11 mouse cellular contexts compared by ENCODE assay signal in the genomic region with DNA sequence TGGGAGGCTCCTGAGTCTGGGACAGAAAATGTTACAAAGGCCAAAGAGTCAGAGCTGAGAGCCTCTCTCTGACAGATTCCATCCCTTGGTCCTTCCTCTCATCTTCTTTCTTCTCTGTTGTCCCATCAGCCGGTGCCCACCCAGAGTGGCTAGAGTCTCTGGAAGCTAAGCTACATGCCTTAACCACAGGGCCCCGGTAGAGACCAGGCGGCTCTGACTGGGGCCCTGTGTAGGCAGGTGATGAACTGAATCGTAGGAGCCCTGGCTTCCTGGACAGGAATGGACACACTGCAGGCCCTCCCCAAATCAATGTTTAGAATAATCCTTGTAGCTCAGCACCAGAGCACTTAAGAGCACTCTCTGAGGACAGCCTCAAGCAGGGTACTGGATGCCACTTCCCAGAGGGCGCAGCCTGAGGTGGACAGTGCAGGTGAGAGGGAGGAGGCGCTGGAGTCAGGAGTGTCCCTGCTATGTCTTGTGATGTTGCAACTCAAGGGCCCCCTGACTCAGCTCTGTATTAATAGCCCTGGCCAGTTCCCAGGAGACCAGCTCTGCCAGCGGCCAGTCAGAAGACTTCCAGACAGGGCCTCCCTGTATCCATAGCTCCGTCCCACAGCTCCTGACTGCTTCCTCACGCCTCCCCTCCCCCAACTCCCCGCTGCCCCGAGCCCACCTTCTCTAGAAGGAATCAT. TPM values are rescaled to one million over a fixed set of nuclear protein-coding genes. Genes with fewer than 3 reads are reported as not detected.
DNase-seq lines count a peak whose midpoint lies in the region; ATAC-seq and TF ChIP-seq lines count a peak whose summit lies in the region.
"Had no signal": no experiment of that assay in that cellular context is flagged by ENCODE, and none has a peak within 500 bp of the region (broad histone marks: within the 10 kb centered on the region; RNA-seq: fewer than 3 reads in every experiment).

No protein-coding gene starts in this region.

- peak overlapping the region; percentile 62 for H3K27ac ChIP-seq in forebrain, embryonic 10.5 days
- no peak overlapping the region for H3K27ac ChIP-seq in forebrain, postnatal 0 days (ENCODE audit: low read depth, low read length)
- H3K27ac ChIP-seq in bone marrow, adult 2 months (ENCODE audit: control insufficient read depth, insufficient read depth, low read depth, low read length, poor library complexity) = peak overlapping the region; percentile 71
- no peak overlapping the region for H3K27ac ChIP-seq in neural tube, embryonic 15.5 days (replicated peaks)
- H3K27ac ChIP-seq: lung, embryonic 15.5 days had no signal

- H3K4me3 ChIP-seq in forebrain, embryonic 10.5 days = no peak overlapping the region
- no peak overlapping the region for H3K4me3 ChIP-seq in forebrain, postnatal 0 days (ENCODE audit: low read depth, low read length)
- H3K4me3 ChIP-seq in bone marrow, adult 2 months (replicated peaks; ENCODE audit: control insufficient read depth, low read depth, low read length) = no peak overlapping the region
- H3K4me3 ChIP-seq in neural tube, embryonic 15.5 days (replicated peaks) = no peak overlapping the region
- H3K4me3 ChIP-seq: lung, embryonic 15.5 days had no signal

- H3K4me2 ChIP-seq in forebrain, postnatal 0 days (ENCODE audit: low read depth) = no peak overlapping the region
- H3K4me2 ChIP-seq in neural tube, embryonic 15.5 days = no peak overlapping the region

- no peak for ATAC-seq in forebrain, postnatal 0 days
- ATAC-seq in neural tube, embryonic 15.5 days (ENCODE audit: low FRiP score) = no peak

- no peak for DNase-seq in forebrain, embryonic 10.5 days (ENCODE audit: extremely low spot score, low spot score)
- DNase-seq in forebrain, postnatal 0 days = no peak
- DNase-seq in heart, adult 8-10 months (ENCODE audit: low spot score) = peak; percentile 74
- peak; percentile 86 for DNase-seq in heart, postnatal 4 days
- no peak for DNase-seq in retina, embryonic 14.5 days (ENCODE audit: low spot score)
- no peak for DNase-seq in kidney, postnatal 14 days
- DNase-seq: kidney, adult 9 months had no signal

- H3K36me3 ChIP-seq in forebrain, embryonic 10.5 days (replicated peaks) = no peaks in the 10 kb centered on the region
- H3K36me3 ChIP-seq in forebrain, postnatal 0 days (ENCODE audit: insufficient read depth) = no peaks in the 10 kb centered on the region
- H3K36me3 ChIP-seq in neural tube, embryonic 15.5 days = no peaks in the 10 kb centered on the region
- H3K36me3 ChIP-seq: lung, embryonic 15.5 days had no signal

- no peak for TF ChIP-seq CTCF in forebrain, postnatal 0 days (IDR thresholded peaks at IDR 0.05; ENCODE audit: low read depth)
- no peak for TF ChIP-seq CTCF in bone marrow, adult 2 months (IDR thresholded peaks at IDR 0.05; ENCODE audit: control insufficient read depth, insufficient read depth, low read length)

- no peak for TF ChIP-seq POLR2A in bone marrow, adult 2 months (IDR thresholded peaks at IDR 0.05; ENCODE audit: borderline replicate concordance, control insufficient read depth, low read depth, low read length)

- 67% methylated on average over 11 of the region's 11 CpGs for WGBS in forebrain, embryonic 10.5 days
- 65% methylated on average over 11 of the region's 11 CpGs for WGBS in forebrain, postnatal 0 days
- WGBS in bone marrow, adult 2 months = 74% methylated on average over 11 of the region's 11 CpGs
- WGBS in neural tube, embryonic 15.5 days = 63% methylated on average over 11 of the region's 11 CpGs

- H3K9me3 ChIP-seq in forebrain, embryonic 10.5 days = no peaks in the 10 kb centered on the region
- no peaks in the 10 kb centered on the region for H3K9me3 ChIP-seq in forebrain, postnatal 0 days (ENCODE audit: low read length)
- no peaks in the 10 kb centered on the region for H3K9me3 ChIP-seq in neural tube, embryonic 15.5 days (replicated peaks)
- H3K9me3 ChIP-seq: lung, embryonic 15.5 days had no signal

- peaks cover 9% of the 10 kb centered on the region; the same call in 1 of the 2 replicates for H3K27me3 ChIP-seq in forebrain, embryonic 10.5 days (ENCODE audit: poor library complexity, severe bottlenecking)
- H3K27me3 ChIP-seq in forebrain, postnatal 0 days (ENCODE audit: insufficient read depth, low read length) = no peaks in the 10 kb centered on the region
- no peaks in the 10 kb centered on the region for H3K27me3 ChIP-seq in neural tube, embryonic 15.5 days (replicated peaks)
- H3K27me3 ChIP-seq: lung, embryonic 15.5 days had no signal

- H3K4me1 ChIP-seq in forebrain, embryonic 10.5 days = peaks cover 34% of the 10 kb centered on the region
- no peaks in the 10 kb centered on the region for H3K4me1 ChIP-seq in forebrain, postnatal 0 days (ENCODE audit: insufficient read depth)
- H3K4me1 ChIP-seq in bone marrow, adult 2 months (ENCODE audit: control insufficient read depth, insufficient read depth, low read length) = peaks cover 3% of the 10 kb centered on the region
- H3K4me1 ChIP-seq in neural tube, embryonic 15.5 days = peaks cover 4% of the 10 kb centered on the region; the same call in 1 of the 2 replicates

- H3K9ac ChIP-seq in forebrain, postnatal 0 days = no peak overlapping the region
- H3K9ac ChIP-seq in neural tube, embryonic 15.5 days (replicated peaks) = no peak overlapping the region
- H3K9ac ChIP-seq: lung, embryonic 15.5 days had no signal

RNA-seq across cellular contexts. Expression of a gene that starts 21.4 kb away (rescaled TPM):
- polyA plus RNA-seq in forebrain, embryonic 10.5 days (2016; fragmentation: Nextera tagmentation; extraction: Ambion mirVana) = 48.2 and 50.1 TPM in 2 replicates
- total RNA-seq in forebrain, postnatal 0 days (2014; rRNA removed) = 92.1 and 131 TPM in 2 replicates
- polyA plus RNA-seq in forebrain, postnatal 0 days (2015; fragmentation: Nextera tagmentation; extraction: Ambion mirVana) = 40.7 and 60.4 TPM in 2 replicates
- polyA plus RNA-seq in bone marrow, adult 2 months (2011; ENCODE audit: insufficient read depth, insufficient read length, low replicate concordance, missing spikeins) = 32.3 and 44.5 TPM in 2 replicates
- 10 to 100 TPM; 83.5 to 94.1 (median 89.2) TPM for total RNA-seq in heart, adult 8-10 months (2022)
- total RNA-seq in heart, postnatal 4 days (2021) = 100 to 1,000 TPM; 138 to 145 TPM
- polyA plus RNA-seq in neural tube, embryonic 15.5 days (2015; fragmentation: Nextera tagmentation; extraction: Ambion mirVana) = 56.6 and 59.9 TPM in 2 replicates

RNA-seq across cellular contexts. Expression of a gene that starts 34.2 kb away (rescaled TPM):
- polyA plus RNA-seq in forebrain, embryonic 10.5 days (2016; fragmentation: Nextera tagmentation; extraction: Ambion mirVana) = 4.8 and 5.3 TPM in 2 replicates
- total RNA-seq in forebrain, postnatal 0 days (2014; rRNA removed) = 21.5 and 28.6 TPM in 2 replicates
- polyA plus RNA-seq in forebrain, postnatal 0 days (2015; fragmentation: Nextera tagmentation; extraction: Ambion mirVana) = 23.4 and 24.0 TPM in 2 replicates
- not detected in 2 replicates for polyA plus RNA-seq in bone marrow, adult 2 months (2011; ENCODE audit: insufficient read depth, insufficient read length, low replicate concordance, missing spikeins)
- 10 to 100 TPM; 34.7 to 48.9 (median 42.6) TPM for total RNA-seq in heart, adult 8-10 months (2022)
- total RNA-seq in heart, postnatal 4 days (2021) = 10 to 100 TPM; 15.7 to 20.5 TPM
- 26.1 and 32.6 TPM in 2 replicates for polyA plus RNA-seq in neural tube, embryonic 15.5 days (2015; fragmentation: Nextera tagmentation; extraction: Ambion mirVana)
- total RNA-seq: monocyte, adult 5-6 weeks had no signal

RNA-seq across cellular contexts. Expression of a gene that starts 44.9 kb away (rescaled TPM):
- 1.3 and 1.5 TPM in 2 replicates for polyA plus RNA-seq in forebrain, embryonic 10.5 days (2016; fragmentation: Nextera tagmentation; extraction: Ambion mirVana)
- total RNA-seq in forebrain, postnatal 0 days (2014; rRNA removed) = 0.38 and 0.62 TPM in 2 replicates
- 0.38 and 0.39 TPM in 2 replicates for polyA plus RNA-seq in forebrain, postnatal 0 days (2015; fragmentation: Nextera tagmentation; extraction: Ambion mirVana)
- polyA plus RNA-seq in bone marrow, adult 2 months (2011; ENCODE audit: insufficient read depth, insufficient read length, low replicate concordance, missing spikeins) = 11.4 and 12.5 TPM in 2 replicates
- 10 to 100 TPM; 12.7 to 26.1 (median 16.3) TPM for total RNA-seq in heart, adult 8-10 months (2022)
- 10 to 100 TPM; 40.9 to 42.5 TPM for total RNA-seq in heart, postnatal 4 days (2021)
- 0.92 and 3.1 TPM in 2 replicates for polyA plus RNA-seq in neural tube, embryonic 15.5 days (2015; fragmentation: Nextera tagmentation; extraction: Ambion mirVana)

Comparison
In these comparisons a context has a peak if more than half of its experiments do, and no peak if none do; other contexts are left out.
1. H3K27ac ChIP-seq: peak in forebrain, embryonic 10.5 days (single experiment) and bone marrow, adult 2 months (single experiment); none in forebrain, postnatal 0 days (single experiment) and neural tube, embryonic 15.5 days (single experiment).
2. DNase-seq: peak in heart, adult 8-10 months (single experiment) and heart, postnatal 4 days (single experiment); none in forebrain, embryonic 10.5 days (single experiment), forebrain, postnatal 0 days (single experiment), retina, embryonic 14.5 days (single experiment) and kidney, postnatal 14 days (single experiment).